Mouse (Mus musculus): Measurements from ENCODE around the gene Atf7. TPM values are rescaled to one million over a fixed set of nuclear protein-coding genes. Genes with fewer than 3 reads are reported as not detected.

Gene Atf7
- total and polyA plus RNA-seq, 3 experiments: 6.7 to 31.9 (median 8.6) TPM

- Histone ChIP-seq H3K9ac (ENCODE audit: insufficient read depth, low read depth) (no peak overlapping the region), H3K36me3 (replicated peaks in 1 of 2; ENCODE audit: control insufficient read depth in 1 of 2, insufficient read depth in 1 of 2, low read length in 1 of 2) (peaks cover 6 to 23% of the 10 kb centered on the region in 2 experiments), H3K4me1 (ENCODE audit: control insufficient read depth in 1 of 2, insufficient read depth in 2 of 2) (no peaks in the 10 kb centered on the region), H3K4me3 (replicated peaks in 1 of 3; ENCODE audit: low read depth in 2 of 3, low read length in 2 of 3, poor library complexity in 1 of 3) (no peak overlapping the region), H3K27me3 (replicated peaks) (no peaks in the 10 kb centered on the region), H3K27ac (ENCODE audit: insufficient read depth, low read depth) (no peak overlapping the region), H3K4me2 (ENCODE audit: insufficient read depth, low read depth, poor library complexity, severe bottlenecking) (no peak overlapping the region), H3K79me2 (replicated peaks; ENCODE audit: control insufficient read depth, extremely low read depth, insufficient read depth, poor library complexity, severe bottlenecking) (no peaks in the 10 kb centered on the region), H3K9me3 (replicated peaks; ENCODE audit: low read length) (no peaks in the 10 kb centered on the region)
- DNase-seq (ENCODE audit: extremely low read depth): no peak
- dilution Hi-C loops (cut with MboI; ENCODE audit: extremely low pct_ligation_motif_present, extremely low pct_unique_long_range_greater_than_20kb, low sequenced_read_pairs) (no loop called here), in situ Hi-C loops (cut with MboI; ENCODE audit: low pct_ligation_motif_present, low pct_unique_long_range_greater_than_20kb, low sequenced_read_pairs) (no loop called here)
- TF ChIP-seq ZNF384 (IDR thresholded peaks at IDR 0.05; ENCODE audit: low read depth, low read length): no peak
Observed at GRCm38 (mm10) chr15:102593996-102594656, 31.1 kb downstream of the Atf7 start.

- no peaks in the 10 kb centered on the region for H3K4me1 ChIP-seq (ENCODE audit: control insufficient read depth in 1 of 2, insufficient read depth in 2 of 2)
- no peak overlapping the region for H3K9ac ChIP-seq (ENCODE audit: insufficient read depth, low read depth)
- no peak overlapping the region for H3K4me2 ChIP-seq (ENCODE audit: insufficient read depth, low read depth, poor library complexity, severe bottlenecking)
- no peak overlapping the region for H3K27ac ChIP-seq (ENCODE audit: insufficient read depth, low read depth)
- peaks cover 6 to 25% of the 10 kb centered on the region in 2 experiments for H3K36me3 ChIP-seq (replicated peaks in 1 of 2; ENCODE audit: control insufficient read depth in 1 of 2, insufficient read depth in 1 of 2, low read length in 1 of 2)
- H3K27me3 ChIP-seq (replicated peaks): no peaks in the 10 kb centered on the region
- dilution Hi-C loops (cut with MboI; ENCODE audit: extremely low pct_ligation_motif_present, extremely low pct_unique_long_range_greater_than_20kb, low sequenced_read_pairs): no loop called here
- H3K9me3 ChIP-seq (replicated peaks; ENCODE audit: low read length): no peaks in the 10 kb centered on the region
- H3K79me2 ChIP-seq (replicated peaks; ENCODE audit: control insufficient read depth, extremely low read depth, insufficient read depth, poor library complexity, severe bottlenecking): no peaks in the 10 kb centered on the region
- in situ Hi-C loops (cut with MboI; ENCODE audit: low pct_ligation_motif_present, low pct_unique_long_range_greater_than_20kb, low sequenced_read_pairs): no loop called here
- no peak for DNase-seq (ENCODE audit: extremely low read depth)
- H3K4me3 ChIP-seq (replicated peaks in 1 of 3; ENCODE audit: low read depth in 2 of 3, low read length in 2 of 3, poor library complexity in 1 of 3): no peak overlapping the region
- TF ChIP-seq MEF2A (IDR thresholded peaks at IDR 0.05; ENCODE audit: borderline replicate concordance, low read depth, low read length): no peak
- no peak for TF ChIP-seq ZKSCAN1 (IDR thresholded peaks at IDR 0.05; ENCODE audit: borderline replicate concordance, low read depth, low read length)
- peak; percentile 46 for TF ChIP-seq RAD21 (IDR thresholded peaks at IDR 0.05; ENCODE audit: low read depth, low read length)
- no peak for TF ChIP-seq CHD1 (IDR thresholded peaks at IDR 0.05; ENCODE audit: low read depth, low read length)
- no peak for TF ChIP-seq HCFC1 (IDR thresholded peaks at IDR 0.05; ENCODE audit: low read depth, low read length)
- TF ChIP-seq POLR2A (IDR thresholded peaks at IDR 0.05; ENCODE audit: low read depth, low read length): no peak
- TF ChIP-seq IRF4 (IDR thresholded peaks at IDR 0.05; ENCODE audit: low read depth, low read length): no peak
- no peak for TF ChIP-seq TBP (conservative IDR thresholded peaks at IDR 0.05; ENCODE audit: low read depth, low read length)
- no peak for TF ChIP-seq NRF1 (IDR thresholded peaks at IDR 0.05; ENCODE audit: low read depth, low read length)
- TF ChIP-seq MAZ (IDR thresholded peaks at IDR 0.05; ENCODE audit: low read depth, low read length): no peak
- TF ChIP-seq USF2 (conservative IDR thresholded peaks at IDR 0.05; ENCODE audit: low read depth, low read length): no peak
- TF ChIP-seq CTCF (conservative IDR thresholded peaks at IDR 0.05 in 1 of 2, IDR thresholded peaks at IDR 0.05 in 1 of 2; ENCODE audit: low read depth in 2 of 2, low read length in 2 of 2): peak in 1 of 2 experiments; percentile 51; a peak in 2 of 4 replicates
Observed at GRCm38 (mm10) chr15:102592674-102593073, 32.6 kb downstream of the Atf7 start.

- 0 out of 2 replicates have a peak, but pooled peaks cover 1% of the 10 kb centered on the region for H3K79me2 ChIP-seq (replicated peaks; ENCODE audit: control insufficient read depth, extremely low read depth, insufficient read depth, poor library complexity, severe bottlenecking)
- no peak for DNase-seq (ENCODE audit: extremely low read depth)
- H3K4me2 ChIP-seq (ENCODE audit: insufficient read depth, low read depth, poor library complexity, severe bottlenecking): no peak overlapping the region
- H3K36me3 ChIP-seq (replicated peaks in 1 of 2; ENCODE audit: control insufficient read depth in 1 of 2, insufficient read depth in 1 of 2, low read length in 1 of 2): peaks cover 6 to 25% of the 10 kb centered on the region in 2 experiments
- no peaks in the 10 kb centered on the region for H3K9me3 ChIP-seq (replicated peaks; ENCODE audit: low read length)
- H3K4me1 ChIP-seq (ENCODE audit: control insufficient read depth in 1 of 2, insufficient read depth in 2 of 2): no peaks in the 10 kb centered on the region
- H3K27ac ChIP-seq (ENCODE audit: insufficient read depth, low read depth): no peak overlapping the region
- H3K9ac ChIP-seq (ENCODE audit: insufficient read depth, low read depth): no peak overlapping the region
- H3K4me3 ChIP-seq (replicated peaks in 1 of 3; ENCODE audit: low read depth in 2 of 3, low read length in 2 of 3, poor library complexity in 1 of 3): no peak overlapping the region
- dilution Hi-C loops (cut with MboI; ENCODE audit: extremely low pct_ligation_motif_present, extremely low pct_unique_long_range_greater_than_20kb, low sequenced_read_pairs) (no loop called here), in situ Hi-C loops (cut with MboI; ENCODE audit: low pct_ligation_motif_present, low pct_unique_long_range_greater_than_20kb, low sequenced_read_pairs) (no loop called here)
- H3K27me3 ChIP-seq (replicated peaks): no peaks in the 10 kb centered on the region
- TF ChIP-seq POLR2AphosphoS2 (IDR thresholded peaks at IDR 0.05; ENCODE audit: low read depth, low read length): no peak
- no peak for TF ChIP-seq HCFC1 (IDR thresholded peaks at IDR 0.05; ENCODE audit: low read depth, low read length)
- TF ChIP-seq ZNF384 (IDR thresholded peaks at IDR 0.05; ENCODE audit: low read depth, low read length): no peak
- no peak for TF ChIP-seq POLR2A (IDR thresholded peaks at IDR 0.05; ENCODE audit: low read depth, low read length)
- no peak for TF ChIP-seq CHD2 (IDR thresholded peaks at IDR 0.05; ENCODE audit: low read length)
- no peak for TF ChIP-seq RCOR1 (conservative IDR thresholded peaks at IDR 0.05; ENCODE audit: low read depth, low read length)
- no peak for TF ChIP-seq PAX5 (IDR thresholded peaks at IDR 0.05; ENCODE audit: low read length)
- TF ChIP-seq CTCF (conservative IDR thresholded peaks at IDR 0.05 in 1 of 2, IDR thresholded peaks at IDR 0.05 in 1 of 2; ENCODE audit: low read depth in 2 of 2, low read length in 2 of 2): no peak
- TF ChIP-seq MEF2A (IDR thresholded peaks at IDR 0.05; ENCODE audit: borderline replicate concordance, low read depth, low read length): no peak
- no peak for TF ChIP-seq MAFK (IDR thresholded peaks at IDR 0.05; ENCODE audit: insufficient replicate concordance, low read length)
- TF ChIP-seq BHLHE40 (IDR thresholded peaks at IDR 0.05; ENCODE audit: low read depth, low read length): no peak
- no peak for TF ChIP-seq JUN (IDR thresholded peaks at IDR 0.05; ENCODE audit: insufficient read depth, low read depth, low read length)
- TF ChIP-seq CHD1 (IDR thresholded peaks at IDR 0.05; ENCODE audit: low read depth, low read length): no peak
- no peak for TF ChIP-seq SIN3A (IDR thresholded peaks at IDR 0.05; ENCODE audit: low read length)
- no peak for TF ChIP-seq E2F4 (IDR thresholded peaks at IDR 0.05; ENCODE audit: insufficient replicate concordance, low read depth, low read length)
- no peak for TF ChIP-seq MYC (IDR thresholded peaks at IDR 0.05; ENCODE audit: low read depth, low read length)
- TF ChIP-seq KAT2A (IDR thresholded peaks at IDR 0.05; ENCODE audit: insufficient replicate concordance, low read length): no peak
- no peak for TF ChIP-seq NELFE (IDR thresholded peaks at IDR 0.05; ENCODE audit: low read depth, low read length)
Observed at GRCm38 (mm10) chr15:102590567-102590966, 34.7 kb downstream of the Atf7 start.

Data from CH12.LX (cell line).